Mouse (Mus musculus) G1E (cell line): ENCODE data around the gene Iqcf3. TPM values are rescaled to one million over a fixed set of nuclear protein-coding genes. Genes with fewer than 3 reads are reported as not detected.
A peak's percentile ranks its signal among the peaks of the same experiment; 100 is the strongest.
"Not testable (repeated sequence)": the region's sequence is repeated elsewhere in the genome, so short reads cannot be mapped to it uniquely, and the experiment has no call there.

Source experiments
- ATAC-seq: 2 replicates; pipeline ENCODE4 v1.8.0; 2016; ENCODE audit warnings: mild to moderate bottlenecking; ENCODE audit not compliant: insufficient number of reproducible peaks, poor library complexity, low FRiP score, severe bottlenecking; ENCODE audit errors: extremely low read depth
- DNase-seq: peaks from one replicate; pipeline ENCODE4 v3.0.0; 2012; ENCODE audit warnings: low spot score
- H3K27me3 ChIP-seq: 2 replicates; pipeline ENCODE4 v1.6.1; 2012; ENCODE audit warnings: mild to moderate bottlenecking, low read length, inconsistent platforms; ENCODE audit not compliant: insufficient read depth
- H3K36me3 ChIP-seq: replicated peaks from 2 replicates; pipeline ENCODE3; 2012; ENCODE audit warnings: mild to moderate bottlenecking, inconsistent platforms
- H3K4me1 ChIP-seq: 2 replicates; pipeline ENCODE4 v1.6.1; 2012; ENCODE audit warnings: low read depth, low read length, inconsistent platforms, mixed read lengths; ENCODE audit not compliant: insufficient read depth
- H3K4me3 ChIP-seq: 2 replicates; pipeline ENCODE4 v1.5.1; 2012; ENCODE audit warnings: low read depth, mild to moderate bottlenecking, inconsistent platforms, low read length, moderate library complexity, mixed read lengths
- H3K9me3 ChIP-seq: replicated peaks from 2 replicates; pipeline ENCODE4 v1.6.1; 2012; ENCODE audit warnings: inconsistent platforms
- CTCF ChIP-seq: IDR thresholded peaks from 2 replicates; pipeline ENCODE4 v1.5.1; 2012; ENCODE audit warnings: low read depth, low read length, inconsistent platforms, mixed read lengths
- GATA1 ChIP-seq: IDR thresholded peaks from 2 replicates; pipeline ENCODE4 v1.6.1; 2012; ENCODE audit warnings: borderline replicate concordance, low read length, inconsistent platforms, mixed read lengths
- GATA2 ChIP-seq: IDR thresholded peaks from 2 replicates; pipeline ENCODE4 v1.6.1; 2012; ENCODE audit warnings: low read depth, low read length, inconsistent platforms, borderline replicate concordance
- POLR2AphosphoS5 ChIP-seq: IDR thresholded peaks from 2 replicates; pipeline ENCODE4 v1.6.1; 2012; ENCODE audit warnings: low read depth, low read length, inconsistent platforms; ENCODE audit not compliant: insufficient replicate concordance
- TAL1 ChIP-seq: conservative IDR thresholded peaks from 2 replicates; pipeline ENCODE4 v1.6.1; 2012; ENCODE audit warnings: low read depth, low read length, inconsistent platforms, mixed read lengths
- polyA plus RNA-seq: library from polyadenylated mRNA; stranded (reverse); fragments of >175 nt; gene quantifications from 2 replicates; pipeline ENCODE4 v1.2.3, GENCODE M21; 2012
- total RNA-seq, 2 experiments: library from RNA; stranded (forward) in 1 of 2; stranded (reverse) in 1 of 2; fragments of 200-1000 nt in 1 of 2; fragments of >200 nt in 1 of 2; fragmentation: Nextera tagmentation in 1 of 2; gene quantifications; 2 replicates each; pipeline ENCODE4 v1.2.3; 2014 to 2017

Gene Iqcf3
- total and polyA plus RNA-seq, 3 experiments: not detected

DNA sequence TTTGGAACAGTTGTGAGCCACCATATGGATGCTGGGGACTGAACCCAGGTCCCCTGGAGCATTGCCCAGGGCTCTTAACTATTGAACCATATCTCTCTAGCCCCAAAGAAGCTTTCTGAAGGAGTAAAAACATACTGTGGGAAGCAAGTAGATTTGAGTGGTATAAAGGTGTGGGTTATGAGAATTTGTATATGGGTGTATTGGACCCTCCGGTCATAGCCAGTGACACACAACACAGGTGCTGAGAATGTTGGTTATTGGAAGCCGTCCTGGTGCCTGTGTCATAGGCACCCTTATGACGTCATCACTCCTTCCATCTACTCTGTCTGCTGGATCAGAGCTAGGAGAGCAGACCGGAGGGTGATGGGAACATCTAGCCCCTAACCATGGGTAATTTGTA, 47.2 kb downstream of the Iqcf3 start, which contains the start of gene Iqcf5:
Gene Iqcf5 (plus strand): TSS at position 301 of the 400 bp plus-strand sequence.
- ATAC-seq (no peak), DNase-seq (no peak)
- H3K27me3 ChIP-seq: no peaks in the 10 kb centered on the region; the same call in 1 of the 2 replicates
- H3K4me3 ChIP-seq: no peak within 1 kb of the TSS
- no peaks in the 10 kb centered on the region for H3K9me3 ChIP-seq
- TF ChIP-seq TAL1 (no peak), POLR2AphosphoS5 (no peak)
- peaks cover 47% of the 10 kb centered on the region for H3K4me1 ChIP-seq
- H3K36me3 ChIP-seq: no peaks in the 10 kb centered on the region

DNA sequence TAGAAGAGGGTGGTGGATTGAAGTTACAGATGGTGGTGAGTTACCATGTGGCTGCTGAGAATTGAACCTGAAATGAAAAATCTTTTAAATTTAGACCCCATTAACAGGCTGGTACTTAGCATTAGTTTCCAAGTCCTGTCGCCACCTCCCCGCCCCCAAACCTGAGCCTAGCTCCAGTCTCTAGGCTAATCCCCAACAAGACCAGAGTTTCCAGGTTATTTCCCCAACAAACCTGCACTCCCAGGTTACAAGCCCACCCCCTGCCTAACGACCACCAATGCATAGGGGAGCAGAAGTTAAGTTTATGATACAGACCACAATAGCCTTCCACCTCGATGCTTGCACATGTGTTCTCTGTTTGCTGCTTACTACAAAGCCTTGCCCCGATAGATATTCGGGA, 47.9 kb downstream of the Iqcf3 start:
- DNase-seq (no peak), ATAC-seq (no peak)
- TF ChIP-seq TAL1 (no peak), POLR2AphosphoS5 (no peak), GATA2 (no peak), CTCF (no peak), GATA1 (no peak)
- peaks cover 40% of the 10 kb centered on the region for H3K4me1 ChIP-seq
- H3K36me3 ChIP-seq: no peaks in the 10 kb centered on the region
- H3K27me3 ChIP-seq: no peaks in the 10 kb centered on the region; the same call in 1 of the 2 replicates
- H3K4me3 ChIP-seq: no peak overlapping the region
- H3K9me3 ChIP-seq: no peaks in the 10 kb centered on the region

DNA sequence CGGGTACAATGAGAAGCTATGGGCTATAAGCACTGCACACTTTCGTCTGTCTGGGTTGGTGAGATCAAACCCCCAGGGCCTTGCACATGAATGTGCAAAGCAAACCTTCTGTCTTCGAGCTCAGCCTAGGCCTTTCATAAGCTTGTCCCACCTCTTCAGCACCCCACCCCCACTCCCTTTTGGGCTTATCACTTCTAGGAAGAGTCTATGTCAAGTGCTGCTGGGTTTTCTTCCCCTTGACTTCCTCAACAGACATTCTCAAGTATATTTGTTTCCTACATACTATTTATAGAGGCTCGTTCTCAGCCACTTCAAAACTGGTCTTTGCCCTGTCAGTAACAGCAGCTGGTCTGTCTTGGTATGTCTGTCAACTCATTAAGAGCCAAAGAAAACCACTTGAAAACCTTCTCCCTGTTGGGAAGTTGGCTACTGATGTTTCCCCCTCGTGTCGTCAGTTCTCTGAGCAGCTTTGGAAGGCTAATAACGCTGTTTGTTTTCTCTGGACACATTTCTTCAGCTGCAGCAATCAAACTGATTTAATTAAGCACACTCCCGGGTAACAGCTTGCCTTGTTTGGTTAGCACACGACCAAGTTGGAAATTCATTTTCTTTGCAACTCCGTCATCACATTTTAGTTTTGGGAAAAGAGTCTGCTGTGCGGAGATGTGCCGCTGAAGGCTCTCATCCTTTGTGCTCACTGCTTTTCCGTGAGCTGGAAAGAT, 48.5 kb downstream of the Iqcf3 start:
- Histone ChIP-seq H3K4me3 (no peak overlapping the region; the same call in 1 of the 2 replicates), H3K36me3 (no peaks in the 10 kb centered on the region), H3K9me3 (no peaks in the 10 kb centered on the region), H3K4me1 (peaks cover 35% of the 10 kb centered on the region), H3K27me3 (peaks cover 4% of the 10 kb centered on the region)
- no peak; the same call in 1 of the 2 replicates for ATAC-seq
- DNase-seq: peak; percentile 43
- TF ChIP-seq GATA2 (no peak), GATA1 (no peak), POLR2AphosphoS5 (no peak), TAL1 (no peak), CTCF (no peak)

DNA sequence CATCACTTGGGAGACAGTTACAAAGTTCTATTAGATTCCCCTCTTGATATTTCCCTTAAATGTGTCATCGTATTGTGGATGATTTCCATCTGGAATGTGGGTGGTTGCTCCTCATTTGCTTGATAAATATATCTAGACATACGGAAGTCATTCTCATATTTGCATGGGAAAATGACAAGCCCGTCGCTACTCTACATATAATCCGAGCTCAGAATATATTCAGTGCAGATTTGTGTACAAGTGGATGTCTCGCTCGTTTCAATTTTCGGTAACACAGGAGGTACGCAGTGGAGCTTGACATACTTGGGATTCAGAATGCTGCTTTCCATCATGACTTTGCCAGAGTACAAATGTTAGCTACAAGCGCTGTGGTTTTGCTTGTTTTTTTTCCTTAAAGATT, 52.1 kb downstream of the Iqcf3 start:
- no peak overlapping the region for H3K4me3 ChIP-seq
- no peak for DNase-seq

DNA sequence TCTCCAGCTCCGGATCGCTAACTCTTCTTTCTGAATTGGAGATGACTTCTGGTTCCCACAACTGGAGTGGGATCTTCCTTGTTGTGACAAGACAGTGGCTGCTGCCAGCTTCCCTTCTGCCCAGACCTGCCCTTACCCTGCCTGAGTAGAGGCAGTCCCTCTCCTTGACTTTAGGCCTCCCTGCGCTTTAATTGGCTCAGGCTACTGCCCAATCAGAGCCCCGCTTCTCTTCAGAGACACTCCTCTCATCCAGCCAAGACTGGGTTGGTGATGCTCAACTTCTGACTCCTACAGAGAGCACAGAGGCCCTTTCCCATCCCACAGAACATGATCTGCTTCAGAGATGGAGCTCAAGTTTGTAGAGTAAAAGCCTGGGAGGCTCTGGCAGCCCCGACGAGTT, 57.2 kb downstream of the Iqcf3 start:
- Histone ChIP-seq H3K27me3 (peaks cover 24% of the 10 kb centered on the region), H3K4me1 (no peaks in the 10 kb centered on the region), H3K36me3 (no peaks in the 10 kb centered on the region), H3K4me3 (no peak overlapping the region), H3K9me3 (no peaks in the 10 kb centered on the region)
- no peak for DNase-seq
- ATAC-seq: no peak
- TF ChIP-seq GATA2 (no peak), POLR2AphosphoS5 (no peak), GATA1 (no peak), TAL1 (no peak), CTCF (no peak)

More for the DNA sequence above, 52.1 kb downstream of the Iqcf3 start:
- H3K9me3 ChIP-seq: no peaks in the 10 kb centered on the region
- H3K4me1 ChIP-seq: peaks cover 21% of the 10 kb centered on the region
- no peaks in the 10 kb centered on the region for H3K36me3 ChIP-seq
- peaks cover 8% of the 10 kb centered on the region for H3K27me3 ChIP-seq
- no peak for ATAC-seq
- no peak for TF ChIP-seq GATA2
- no peak for TF ChIP-seq POLR2AphosphoS5
- TF ChIP-seq CTCF: no peak
- no peak for TF ChIP-seq TAL1
- no peak for TF ChIP-seq GATA1

DNA sequence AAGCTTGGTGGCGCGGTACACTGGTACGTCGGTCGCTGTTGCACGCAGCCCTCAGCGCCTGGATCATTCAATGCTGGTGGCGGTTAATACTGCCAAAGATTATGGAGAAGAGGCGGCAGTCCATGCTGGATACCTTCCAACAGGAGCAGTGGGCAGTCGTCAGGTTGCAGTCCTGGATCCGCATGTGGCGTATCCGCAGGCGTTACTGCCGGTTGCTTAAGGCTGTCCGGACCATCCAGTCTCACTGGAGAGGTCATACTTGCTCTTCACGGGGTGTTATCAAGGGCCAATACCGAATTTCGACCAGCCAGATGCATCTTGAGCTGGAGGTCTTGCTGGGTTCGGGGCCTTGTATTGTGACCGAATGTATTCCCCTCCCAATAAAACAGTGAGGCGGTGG, 59.6 kb downstream of the Iqcf3 start:
- DNase-seq (no peak), ATAC-seq (no peak)
- H3K4me3 ChIP-seq: no peak overlapping the region
- H3K4me1 ChIP-seq: no peaks in the 10 kb centered on the region
- H3K27me3 ChIP-seq: peaks cover 21% of the 10 kb centered on the region
- H3K9me3 ChIP-seq: no peaks in the 10 kb centered on the region
- no peak for TF ChIP-seq GATA2
- no peak for TF ChIP-seq GATA1
- no peak for TF ChIP-seq POLR2AphosphoS5
- no peak for TF ChIP-seq TAL1
- no peak for TF ChIP-seq CTCF
- H3K36me3 ChIP-seq: no peaks in the 10 kb centered on the region

DNA sequence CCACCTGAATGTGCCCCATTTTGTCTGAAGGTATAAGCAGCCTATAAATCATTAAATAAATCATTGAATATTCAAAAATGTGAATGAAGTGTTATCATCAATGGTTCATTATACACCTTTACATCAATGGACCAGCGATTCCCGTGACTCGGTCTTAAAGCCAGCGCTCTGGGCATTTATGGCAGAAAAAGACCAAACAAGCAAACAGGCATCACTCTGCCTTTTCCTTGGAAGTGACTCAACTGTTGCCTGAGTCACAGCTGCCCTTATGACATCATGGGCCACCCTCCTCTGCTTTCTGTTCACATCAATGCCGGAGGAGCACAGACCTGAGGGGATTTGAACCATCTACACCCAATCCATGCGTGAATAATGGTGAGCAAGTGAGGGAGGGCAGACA, 61.8 kb downstream of the Iqcf3 start, which contains the start of gene Iqcf1:
Gene Iqcf1 (plus strand): TSS at position 301 of the 400 bp plus-strand sequence.
- Histone ChIP-seq H3K27me3 (peaks cover 17% of the 10 kb centered on the region), H3K9me3 (no peaks in the 10 kb centered on the region), H3K36me3 (no peaks in the 10 kb centered on the region), H3K4me1 (no peaks in the 10 kb centered on the region), H3K4me3 (no peak within 1 kb of the TSS)
- DNase-seq: no peak
- TF ChIP-seq GATA2 (no peak), POLR2AphosphoS5 (no peak), TAL1 (no peak), CTCF (no peak), GATA1 (no peak)
- ATAC-seq: no peak

- not testable (repeated sequence) for H3K4me3 ChIP-seq, H3K9me3 ChIP-seq, H3K27me3 ChIP-seq, ATAC-seq, DNase-seq
- peaks cover 48% of the 10 kb centered on the region for H3K36me3 ChIP-seq
- peaks cover 12% of the 10 kb centered on the region for H3K4me1 ChIP-seq
Observed at GRCm38 (mm10) chr9:106487602-106488001, 73.8 kb downstream of the Iqcf3 start.
